Mouse (Mus musculus) limb, embryonic 12.5 days (tissue): ENCODE results near the gene 1700019D03Rik. TPM values are rescaled to one million over a fixed set of nuclear protein-coding genes. Genes with fewer than 3 reads are reported as not detected.

ENCODE experiments used
- ATAC-seq: fragments of 200-750 bp; cut with Nextera tagmentation; 2 replicates; pipeline ENCODE4 v1.8.0; 2017; ENCODE audit warnings: low read depth, moderate TSS enrichment; ENCODE audit not compliant: insufficient number of reproducible peaks, insufficient read depth, low FRiP score, low TSS enrichment
- H3K27ac ChIP-seq: fragments of 300-500 bp; sonication (generic); 2 replicates; pipeline ENCODE4 v1.5.1; 2016; ENCODE audit warnings: mild to moderate bottlenecking, moderate library complexity
- H3K27me3 ChIP-seq: fragments of 300-500 bp; sonication (generic); 2 replicates; pipeline ENCODE4 v1.6.1; 2016; ENCODE audit warnings: mild to moderate bottlenecking, moderate library complexity
- H3K36me3 ChIP-seq: fragments of 300-500 bp; sonication (generic); 2 replicates; pipeline ENCODE4 v1.6.1; 2016; ENCODE audit warnings: mild to moderate bottlenecking, moderate library complexity
- H3K4me1 ChIP-seq: fragments of 300-500 bp; sonication (generic); replicated peaks from 2 replicates; pipeline ENCODE4 v1.6.1; 2016
- H3K4me2 ChIP-seq: fragments of 300-500 bp; sonication (generic); 2 replicates; pipeline ENCODE4 v1.6.1; 2016; ENCODE audit warnings: mild to moderate bottlenecking, moderate library complexity
- H3K4me3 ChIP-seq: fragments of 300-500 bp; sonication (generic); replicated peaks from 2 replicates; pipeline ENCODE4 v1.5.1; 2016; ENCODE audit warnings: mild to moderate bottlenecking
- H3K9ac ChIP-seq: fragments of 300-500 bp; sonication (generic); replicated peaks from 2 replicates; pipeline ENCODE4 v1.6.1; 2016; ENCODE audit warnings: mild to moderate bottlenecking, moderate library complexity
- H3K9me3 ChIP-seq: fragments of 300-500 bp; sonication (generic); 2 replicates; pipeline ENCODE4 v1.6.1; 2016; ENCODE audit warnings: mild to moderate bottlenecking, moderate library complexity
- WGBS: fragments of 180-500 bp; shearing (Covaris S2); methylation state at CpG from one replicate; pipeline ENCODE4 v1.1.7; 2016; 5-methylcytosine and 5-hydroxymethylcytosine counted together
- polyA plus RNA-seq: library from polyadenylated mRNA; unstranded; fragments of >200 nt; fragmentation: Nextera tagmentation; extraction: Ambion mirVana; gene quantifications from 2 replicates; pipeline ENCODE4 v1.2.1, GENCODE M21; 2016

Gene 1700019D03Rik
- polyA plus RNA-seq, 1 experiment from 2014 or later: 1.4 TPM

GRCm38 (mm10) chr1:53018746-53019505 lies 1.1 kb downstream of the 1700019D03Rik start:
- no peaks in the 10 kb centered on the region for H3K27me3 ChIP-seq

GRCm38 (mm10) chr1:53015606-53016005 lies 4.4 kb downstream of the 1700019D03Rik start:
- no peaks in the 10 kb centered on the region for H3K9me3 ChIP-seq
- no peak overlapping the region for H3K4me3 ChIP-seq
- no peak overlapping the region for H3K4me2 ChIP-seq
- WGBS: 70% methylated on average over 5 of the region's 5 CpGs
- H3K9ac ChIP-seq: no peak overlapping the region
- H3K27me3 ChIP-seq: no peaks in the 10 kb centered on the region
- 0 out of 2 replicates have a peak, but pooled peaks cover 8% of the 10 kb centered on the region for H3K4me1 ChIP-seq
- H3K36me3 ChIP-seq: no peaks in the 10 kb centered on the region
- H3K27ac ChIP-seq: no peak overlapping the region
- ATAC-seq: no peak

More at GRCm38 (mm10) chr1:53018746-53019505, 1.1 kb downstream of the 1700019D03Rik start:
- Histone ChIP-seq H3K4me2 (no peak overlapping the region), H3K4me1 (0 out of 2 replicates have a peak, but pooled peaks cover 8% of the 10 kb centered on the region), H3K27ac (no peak overlapping the region), H3K9ac (no peak overlapping the region), H3K9me3 (no peaks in the 10 kb centered on the region), H3K4me3 (no peak overlapping the region), H3K36me3 (no peaks in the 10 kb centered on the region)
- no peak for ATAC-seq
- WGBS: 60% methylated on average over 3 of the region's 3 CpGs

- no peak overlapping the region for H3K4me3 ChIP-seq
- H3K36me3 ChIP-seq: no peaks in the 10 kb centered on the region
- H3K4me1 ChIP-seq: 0 out of 2 replicates have a peak, but pooled peaks cover 3% of the 10 kb centered on the region
- H3K27ac ChIP-seq: no peak overlapping the region
- no peaks in the 10 kb centered on the region for H3K27me3 ChIP-seq
- H3K9ac ChIP-seq: no peak overlapping the region
- no peaks in the 10 kb centered on the region for H3K9me3 ChIP-seq
- ATAC-seq: no peak
- no peak overlapping the region for H3K4me2 ChIP-seq
- 79% methylated on average over 6 of the region's 6 CpGs for WGBS
Measured at GRCm38 (mm10) chr1:53014716-53015115, 5.3 kb downstream of the 1700019D03Rik start.

- Histone ChIP-seq H3K4me2 (no peak overlapping the region), H3K27me3 (no peaks in the 10 kb centered on the region), H3K9me3 (no peaks in the 10 kb centered on the region), H3K36me3 (no peaks in the 10 kb centered on the region), H3K4me3 (no peak overlapping the region), H3K9ac (no peak overlapping the region), H3K4me1 (no peaks in the 10 kb centered on the region), H3K27ac (no peak overlapping the region)
- 70% methylated on average over 5 of the region's 5 CpGs for WGBS
- ATAC-seq: no peak
Measured at GRCm38 (mm10) chr1:52986692-52987091, 33.3 kb downstream of the 1700019D03Rik start.

- Histone ChIP-seq H3K4me2 (no peak overlapping the region), H3K27me3 (no peaks in the 10 kb centered on the region), H3K4me3 (no peak overlapping the region), H3K4me1 (no peaks in the 10 kb centered on the region), H3K9me3 (no peaks in the 10 kb centered on the region), H3K36me3 (no peaks in the 10 kb centered on the region), H3K27ac (no peak overlapping the region), H3K9ac (no peak overlapping the region)
- 79% methylated on average over 5 of the region's 5 CpGs for WGBS
- ATAC-seq: no peak
Measured at GRCm38 (mm10) chr1:52973198-52973597, 46.8 kb downstream of the 1700019D03Rik start.

GRCm38 (mm10) chr1:52971881-52972503 lies 48.0 kb downstream of the 1700019D03Rik start:
- no peak for ATAC-seq
- Histone ChIP-seq H3K4me2 (no peak overlapping the region), H3K4me1 (no peaks in the 10 kb centered on the region), H3K9ac (no peak overlapping the region), H3K27ac (no peak overlapping the region), H3K4me3 (no peak overlapping the region), H3K27me3 (no peaks in the 10 kb centered on the region), H3K36me3 (no peaks in the 10 kb centered on the region), H3K9me3 (no peaks in the 10 kb centered on the region)
- 86% methylated on average over 2 of the region's 2 CpGs for WGBS

GRCm38 (mm10) chr1:52964581-52964980 lies 55.4 kb downstream of the 1700019D03Rik start:
- H3K4me1 ChIP-seq: no peaks in the 10 kb centered on the region
- no peaks in the 10 kb centered on the region for H3K36me3 ChIP-seq
- H3K27me3 ChIP-seq: no peaks in the 10 kb centered on the region
- no peaks in the 10 kb centered on the region for H3K9me3 ChIP-seq
- H3K9ac ChIP-seq: no peak overlapping the region
- H3K4me3 ChIP-seq: no peak overlapping the region
- H3K4me2 ChIP-seq: no peak overlapping the region
- no peak for ATAC-seq
- no peak overlapping the region for H3K27ac ChIP-seq
- 73% methylated on average over 8 of the region's 8 CpGs for WGBS

GRCm38 (mm10) chr1:52963097-52963496 lies 56.9 kb downstream of the 1700019D03Rik start:
- Histone ChIP-seq H3K4me1 (no peaks in the 10 kb centered on the region), H3K9ac (no peak overlapping the region), H3K27ac (no peak overlapping the region), H3K9me3 (no peaks in the 10 kb centered on the region), H3K4me3 (no peak overlapping the region), H3K4me2 (no peak overlapping the region), H3K36me3 (no peaks in the 10 kb centered on the region), H3K27me3 (no peaks in the 10 kb centered on the region)
- no peak for ATAC-seq
- 82% methylated on average over 2 of the region's 2 CpGs for WGBS

- WGBS: 82% methylated on average over 6 of the region's 6 CpGs
- no peak for ATAC-seq
Measured at GRCm38 (mm10) chr1:52960191-52960590, 59.8 kb downstream of the 1700019D03Rik start.

GRCm38 (mm10) chr1:52956746-52957145 lies 63.2 kb downstream of the 1700019D03Rik start:
- H3K9me3 ChIP-seq: no peaks in the 10 kb centered on the region
- no peak for ATAC-seq
- WGBS: 91% methylated on average over 4 of the region's 4 CpGs
- peaks cover 21% of the 10 kb centered on the region for H3K27me3 ChIP-seq
- H3K36me3 ChIP-seq: no peaks in the 10 kb centered on the region
- H3K4me2 ChIP-seq: no peak overlapping the region
- H3K27ac ChIP-seq: no peak overlapping the region
- H3K4me1 ChIP-seq: peaks cover 15% of the 10 kb centered on the region
- H3K4me3 ChIP-seq: no peak overlapping the region
- no peak overlapping the region for H3K9ac ChIP-seq

More at GRCm38 (mm10) chr1:52960191-52960590, 59.8 kb downstream of the 1700019D03Rik start:
- no peaks in the 10 kb centered on the region for H3K36me3 ChIP-seq
- no peaks in the 10 kb centered on the region for H3K4me1 ChIP-seq
- H3K9me3 ChIP-seq: no peaks in the 10 kb centered on the region
- no peak overlapping the region for H3K9ac ChIP-seq
- no peak overlapping the region for H3K4me3 ChIP-seq
- no peak overlapping the region for H3K4me2 ChIP-seq
- no peak overlapping the region for H3K27ac ChIP-seq
- H3K27me3 ChIP-seq: no peaks in the 10 kb centered on the region

- H3K27me3 ChIP-seq: peaks cover 21% of the 10 kb centered on the region
- no peak for ATAC-seq
- no peak overlapping the region for H3K4me2 ChIP-seq
- no peak overlapping the region for H3K4me3 ChIP-seq
- H3K27ac ChIP-seq: no peak overlapping the region
- no peaks in the 10 kb centered on the region for H3K36me3 ChIP-seq
- 49% methylated on average over 6 of the region's 6 CpGs for whole genome bisulfite sequencing
- no peaks in the 10 kb centered on the region for H3K9me3 ChIP-seq
- H3K9ac ChIP-seq: no peak overlapping the region
- H3K4me1 ChIP-seq: peaks cover 15% of the 10 kb centered on the region
Measured at GRCm38 (mm10) chr1:52955102-52955501, 64.9 kb downstream of the 1700019D03Rik start.
